Comparison of ENCODE assay signal across 8 mouse cellular contexts in the genomic region with DNA sequence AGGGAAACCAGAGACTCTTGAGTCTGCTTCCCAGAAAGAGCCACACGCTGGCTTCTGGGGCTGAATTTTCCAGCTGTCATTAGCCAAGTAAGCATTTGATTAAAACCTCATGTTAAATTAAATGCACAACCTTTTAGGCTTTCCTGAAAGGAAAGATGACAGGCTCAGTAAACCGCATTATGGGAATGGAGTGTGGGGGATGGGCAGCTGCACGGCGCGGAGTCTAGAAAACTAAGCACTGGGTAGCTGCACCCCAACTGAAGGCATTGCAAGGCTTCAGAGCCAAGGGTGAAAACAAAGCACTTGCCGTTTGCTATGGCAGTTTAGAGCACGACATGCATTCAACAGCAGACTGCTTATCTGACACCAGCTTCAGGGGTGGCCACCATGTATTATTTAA. TPM values are rescaled to one million over a fixed set of nuclear protein-coding genes. Genes with fewer than 3 reads are reported as not detected.
DNase-seq lines count a peak whose midpoint lies in the region; ATAC-seq and TF ChIP-seq lines count a peak whose summit lies in the region.

No protein-coding gene starts in this region.

- no peaks in the 10 kb centered on the region; the same call in 1 of the 2 replicates for H3K27me3 ChIP-seq in heart, embryonic 14.5 days (ENCODE audit: control insufficient read depth, insufficient read depth, low read length)
- peaks cover 41% of the 10 kb centered on the region for H3K27me3 ChIP-seq in liver, embryonic 16.5 days (ENCODE audit: control insufficient read depth, insufficient read depth, low read depth, low read length)

- H3K27ac ChIP-seq in bone marrow, adult 2 months (ENCODE audit: control insufficient read depth, insufficient read depth, low read depth, low read length, poor library complexity), result no peak overlapping the region
- peak overlapping the region in 1 of 2 experiments; percentile 91; a peak in 1 of 4 replicates for H3K27ac ChIP-seq in heart, embryonic 14.5 days (replicated peaks in 1 of 2; ENCODE audit: control insufficient read depth in 1 of 2, insufficient read depth in 1 of 2, low read depth in 2 of 2, low read length in 2 of 2)
- H3K27ac ChIP-seq in liver, embryonic 16.5 days (ENCODE audit: low read length), result no peak overlapping the region

- H3K4me2 ChIP-seq in heart, embryonic 14.5 days (ENCODE audit: low read length), result peak overlapping the region; percentile 93
- H3K4me2 ChIP-seq in liver, embryonic 16.5 days (ENCODE audit: low read depth, low read length), result peak overlapping the region; percentile 86

- no peaks in the 10 kb centered on the region for H3K36me3 ChIP-seq in heart, embryonic 14.5 days (ENCODE audit: control insufficient read depth, insufficient read depth, low read length)
- H3K36me3 ChIP-seq in liver, embryonic 16.5 days (ENCODE audit: control insufficient read depth, insufficient read depth), result no peaks in the 10 kb centered on the region

- ATAC-seq in heart, embryonic 14.5 days (ENCODE audit: insufficient number of reproducible peaks, insufficient read depth, low FRiP score, low read depth), result no peak
- no peak for ATAC-seq in liver, embryonic 16.5 days (ENCODE audit: low read depth)
- no peak for ATAC-seq in erythroid progenitor cell, adult 5-6 weeks (replicated peaks; ENCODE audit: low FRiP score, poor library complexity, severe bottlenecking)

- no peaks in the 10 kb centered on the region for H3K4me1 ChIP-seq in bone marrow, adult 2 months (ENCODE audit: control insufficient read depth, insufficient read depth, low read length)
- H3K4me1 ChIP-seq in heart, embryonic 14.5 days (ENCODE audit: control insufficient read depth in 2 of 2, insufficient read depth in 2 of 2, low read length in 2 of 2), result peaks cover 14 to 39% of the 10 kb centered on the region in 2 experiments
- peaks cover 26% of the 10 kb centered on the region for H3K4me1 ChIP-seq in liver, embryonic 16.5 days (ENCODE audit: control insufficient read depth, low read depth, low read length)

- peak overlapping the region; percentile 89 for H3K4me3 ChIP-seq in bone marrow, adult 2 months (replicated peaks; ENCODE audit: control insufficient read depth, low read depth, low read length)
- H3K4me3 ChIP-seq in heart, embryonic 14.5 days (ENCODE audit: control insufficient read depth in 1 of 2, insufficient read depth in 1 of 2, low read depth in 1 of 2, low read length in 2 of 2), result peak overlapping the region; percentile 66 to 81
- H3K4me3 ChIP-seq in liver, embryonic 16.5 days (ENCODE audit: low read depth, low read length), result peak overlapping the region; percentile 69

- H3K9ac ChIP-seq in heart, embryonic 14.5 days (ENCODE audit: low read length), result peak overlapping the region; percentile 92
- H3K9ac ChIP-seq in liver, embryonic 16.5 days (ENCODE audit: low read depth, low read length), result no peak overlapping the region; the same call in 1 of the 2 replicates

- no peaks in the 10 kb centered on the region for H3K9me3 ChIP-seq in heart, embryonic 14.5 days (ENCODE audit: control insufficient read depth, low read length)
- no peaks in the 10 kb centered on the region for H3K9me3 ChIP-seq in liver, embryonic 16.5 days (replicated peaks; ENCODE audit: control insufficient read depth, low read length)

- TF ChIP-seq POLR2A in bone marrow, adult 2 months (IDR thresholded peaks at IDR 0.05; ENCODE audit: borderline replicate concordance, control insufficient read depth, low read depth, low read length), result no peak

- DNase-seq in heart, adult 11 months, result peak; percentile 79
- DNase-seq in heart, adult 9 months (ENCODE audit: low spot score in 2 of 2), result no peak
- peak; percentile 52 for DNase-seq in thymus, postnatal 25 days
- no peak for DNase-seq in urinary bladder, postnatal 10 days (ENCODE audit: low spot score)

- no peak for TF ChIP-seq CTCF in bone marrow, adult 2 months (IDR thresholded peaks at IDR 0.05; ENCODE audit: control insufficient read depth, insufficient read depth, low read length)

- 72% methylated on average over 7 of the region's 7 CpGs for WGBS in bone marrow, adult 2 months
- 16% methylated on average over 7 of the region's 7 CpGs for WGBS in heart, embryonic 14.5 days
- 54% methylated on average over 7 of the region's 7 CpGs for WGBS in liver, embryonic 16.5 days (ENCODE audit: insufficient replicate concordance)

RNA-seq across cellular contexts. Expression of a gene that starts 2.1 kb away (rescaled TPM):
- polyA plus RNA-seq in bone marrow, adult 2 months (2011; ENCODE audit: insufficient read depth, insufficient read length, low replicate concordance, missing spikeins), result 0.84 and 4.2 TPM in 2 replicates
- 18.4 and 18.6 TPM in 2 replicates for polyA plus RNA-seq in heart, embryonic 14.5 days (2014; fragmentation: Nextera tagmentation; extraction: Ambion mirVana)
- 2.5 and 3.3 TPM in 2 replicates for polyA plus RNA-seq in liver, embryonic 16.5 days (2015; fragmentation: Nextera tagmentation; extraction: Ambion mirVana)
- total RNA-seq in erythroid progenitor cell, adult 5-6 weeks (2015; ENCODE audit: low replicate concordance), result 1.4 and 1.7 TPM in 2 replicates
- total RNA-seq in erythroid progenitor cell, adult 5-6 weeks (2017; ENCODE audit: low replicate concordance), result 1.8 and 2.0 TPM in 2 replicates

Comparison
In these comparisons a context has a peak if more than half of its experiments do, and no peak if none do; other contexts are left out.
1. DNase-seq: peak in heart, adult 11 months (single experiment) and thymus, postnatal 25 days (single experiment); none in heart, adult 9 months (0 of 2) and urinary bladder, postnatal 10 days (single experiment).
2. Peak in every context shown above with its lines, with median percentiles within 50 percentile points of each other: H3K4me3 ChIP-seq.